Mouse (Mus musculus) monocyte, adult 5-6 weeks (primary cell): Measurements from ENCODE around the gene Rbms3. TPM values are rescaled to one million over a fixed set of nuclear protein-coding genes. Genes with fewer than 3 reads are reported as not detected.

ENCODE experiments used
- ATAC-seq: fragments of 153-309, 156-312 bp; replicated peaks from 2 replicates; pipeline ENCODE4 v1.8.0; 2017; ENCODE audit warnings: mild to moderate bottlenecking; ENCODE audit not compliant: low TSS enrichment, insufficient number of reproducible peaks, severe bottlenecking, poor library complexity, low FRiP score
- total RNA-seq: library from RNA; stranded (forward); fragments of 200-1000, 200-491, 200-594 nt; gene quantifications from 3 replicates; pipeline ENCODE4 v1.2.3, GENCODE M21; 2017

Rbms3 gene
- total RNA-seq, 1 experiment from 2014 or later: not detected

- ATAC-seq: no peak
Observed at GRCm38 (mm10) chr9:116677142-116677541, 952.6 kb downstream of the Rbms3 start.

GRCm38 (mm10) chr9:116676445-116676844 lies 953.3 kb downstream of the Rbms3 start:
- no peak for ATAC-seq

- ATAC-seq: no peak
Observed at GRCm38 (mm10) chr9:116674191-116674590, 955.5 kb downstream of the Rbms3 start.

GRCm38 (mm10) chr9:116661026-116661425 lies 968.7 kb downstream of the Rbms3 start:
- ATAC-seq: no peak

GRCm38 (mm10) chr9:116659936-116660335 lies 969.8 kb downstream of the Rbms3 start:
- no peak for ATAC-seq

GRCm38 (mm10) chr9:116657141-116657540 lies 972.6 kb downstream of the Rbms3 start:
- ATAC-seq: no peak

- ATAC-seq: no peak
Observed at GRCm38 (mm10) chr9:116651414-116651813, 978.3 kb downstream of the Rbms3 start.

- ATAC-seq: no peak
Observed at GRCm38 (mm10) chr9:116649955-116650354, 979.8 kb downstream of the Rbms3 start.

- ATAC-seq: no peak
Observed at GRCm38 (mm10) chr9:116649086-116649792, 980.5 kb downstream of the Rbms3 start.

GRCm38 (mm10) chr9:116644616-116645015 lies 985.1 kb downstream of the Rbms3 start:
- ATAC-seq: no peak

- no peak for ATAC-seq
Observed at GRCm38 (mm10) chr9:116640302-116640679, 989.4 kb downstream of the Rbms3 start.

- ATAC-seq: no peak
Observed at GRCm38 (mm10) chr9:116639597-116640301, 990.0 kb downstream of the Rbms3 start.

- no peak for ATAC-seq
Observed at GRCm38 (mm10) chr9:116633786-116634185, 995.9 kb downstream of the Rbms3 start.

GRCm38 (mm10) chr9:116633075-116633474 lies 996.6 kb downstream of the Rbms3 start:
- no peak for ATAC-seq

- no peak for ATAC-seq
Observed at GRCm38 (mm10) chr9:116631816-116632215, 997.9 kb downstream of the Rbms3 start.

- no peak for ATAC-seq
Observed at GRCm38 (mm10) chr9:116630805-116631204, 998.9 kb downstream of the Rbms3 start.

GRCm38 (mm10) chr9:116620434-116620833 lies 1009.3 kb downstream of the Rbms3 start:
- ATAC-seq: no peak

GRCm38 (mm10) chr9:116618886-116619285 lies 1010.8 kb downstream of the Rbms3 start:
- no peak for ATAC-seq

GRCm38 (mm10) chr9:116613276-116613675 lies 1016.4 kb downstream of the Rbms3 start:
- no peak for ATAC-seq

- ATAC-seq: no peak
Observed at GRCm38 (mm10) chr9:116596046-116596445, 1033.7 kb downstream of the Rbms3 start.
